ENCODE assay signal across 8 mouse cellular contexts in the genomic region with DNA sequence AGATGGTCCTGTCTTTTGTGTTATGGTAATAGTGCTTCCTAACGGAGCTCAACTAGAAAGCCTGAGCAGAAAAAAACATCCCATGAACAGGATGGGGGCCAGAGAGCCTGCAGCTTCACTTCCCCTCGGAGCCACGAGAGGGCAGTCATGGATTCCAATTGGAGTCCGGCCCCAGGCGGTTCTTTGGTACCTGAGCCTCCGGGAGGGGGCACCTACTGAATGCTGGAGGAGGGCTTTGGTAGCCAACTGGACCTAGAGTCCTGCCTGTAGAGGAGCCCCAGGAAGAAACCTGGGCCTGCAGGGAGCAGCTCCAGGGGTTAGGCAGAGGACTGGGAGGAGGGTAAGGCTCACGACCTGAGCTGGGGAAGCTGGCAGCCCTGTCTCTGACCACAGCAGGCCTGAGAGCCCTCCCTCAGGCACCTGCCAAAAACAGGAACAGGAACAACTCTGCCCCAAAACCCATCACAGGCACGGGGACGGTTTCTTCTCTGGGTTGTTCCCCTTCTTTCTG. TPM values are rescaled to one million over a fixed set of nuclear protein-coding genes. Genes with fewer than 3 reads are reported as not detected.
DNase-seq lines count a peak whose midpoint lies in the region; ATAC-seq lines count a peak whose summit lies in the region.

No protein-coding gene starts in this region.

- H3K4me1 ChIP-seq in hindbrain, embryonic 14.5 days (replicated peaks; ENCODE audit: control insufficient read depth, insufficient read depth, low read length): no peaks in the 10 kb centered on the region

- no peaks in the 10 kb centered on the region for H3K27me3 ChIP-seq in hindbrain, embryonic 14.5 days (ENCODE audit: control insufficient read depth, insufficient read depth, low read length)

- DNase-seq in NIH3T3 (ENCODE audit: low read depth): peak; percentile 98
- peak; percentile 97 to 99 for DNase-seq in cerebellum, postnatal 10 days
- DNase-seq in frontal cortex, postnatal 25 days (ENCODE audit: low spot score in 2 of 2): peak; percentile 88 to 90
- DNase-seq in hindbrain, embryonic 14.5 days (ENCODE audit: low spot score): peak; percentile 90
- peak; percentile 94 to 98 for DNase-seq in layer of hippocampus, postnatal 25 days (ENCODE audit: extremely low spot score in 1 of 2, low spot score in 1 of 2)
- peak; percentile 90 for DNase-seq in lung, postnatal 25 days (ENCODE audit: low spot score)
- DNase-seq in retina, embryonic 14.5 days (ENCODE audit: low spot score): peak; percentile 92
- peak; percentile 98 for DNase-seq in thymus, postnatal 4 days

- no peak overlapping the region for H3K4me2 ChIP-seq in hindbrain, embryonic 14.5 days (replicated peaks)

- WGBS in hindbrain, embryonic 14.5 days: 10% methylated on average over 9 of the region's 9 CpGs

- no peaks in the 10 kb centered on the region for H3K36me3 ChIP-seq in hindbrain, embryonic 14.5 days (replicated peaks; ENCODE audit: control insufficient read depth, insufficient read depth)

- peak; percentile 67 for ATAC-seq in hindbrain, embryonic 14.5 days (ENCODE audit: low FRiP score)

- H3K9ac ChIP-seq in hindbrain, embryonic 14.5 days: 0 out of 2 replicates have a peak overlapping the region, but pooled peaks have one; percentile 21

- no peaks in the 10 kb centered on the region for H3K9me3 ChIP-seq in hindbrain, embryonic 14.5 days (ENCODE audit: control insufficient read depth, low read length)

- H3K27ac ChIP-seq in hindbrain, embryonic 14.5 days: no peak overlapping the region

- no peak overlapping the region for H3K4me3 ChIP-seq in hindbrain, embryonic 14.5 days (replicated peaks; ENCODE audit: low read length)

RNA-seq across cellular contexts. Expression of gene Ttc7, which starts 32.4 kb away (rescaled TPM):
- 5.0 and 6.3 TPM in 2 replicates for polyA plus RNA-seq in hindbrain, embryonic 14.5 days (2014; fragmentation: Nextera tagmentation; extraction: Ambion mirVana)
- total RNA-seq in layer of hippocampus, postnatal 25 days (2021): 1 to 10 TPM; 5.1 to 8.1 TPM

RNA-seq across cellular contexts. Expression of gene Mcfd2, which starts 49.3 kb away (rescaled TPM):
- polyA plus RNA-seq in hindbrain, embryonic 14.5 days (2014; fragmentation: Nextera tagmentation; extraction: Ambion mirVana): 47.0 and 49.0 TPM in 2 replicates
- total RNA-seq in layer of hippocampus, postnatal 25 days (2021): 10 to 100 TPM; 51.0 to 53.2 TPM
